Mouse (Mus musculus) embryonic fibroblast, embryonic 13.5 days (primary cell): ENCODE data around the gene Ccrl2.

ENCODE experiments used
- CTCF ChIP-seq: IDR thresholded peaks from 2 replicates; pipeline ENCODE4 v1.5.1; 2011; ENCODE audit warnings: mild to moderate bottlenecking, control low read depth, low read length, moderate library complexity, borderline replicate concordance; ENCODE audit not compliant: insufficient read depth
- POLR2A ChIP-seq: IDR thresholded peaks from 2 replicates; pipeline ENCODE4 v1.6.1; 2011; ENCODE audit warnings: low read depth, mild to moderate bottlenecking, control low read depth, low read length, moderate library complexity

GRCm38 (mm10) chr9:111056519-111056797 is 861 bp downstream of the Ccrl2 start:
- TF ChIP-seq CTCF (no peak), POLR2A (no peak)
